Mouse (Mus musculus): Measurements from ENCODE around the gene 3300002I08Rik. TPM values are rescaled to one million over a fixed set of nuclear protein-coding genes. Genes with fewer than 3 reads are reported as not detected.
A peak's percentile ranks its signal among the peaks of the same experiment; 100 is the strongest.
"Not testable (repeated sequence)": the region's sequence is repeated elsewhere in the genome, so short reads cannot be mapped to it uniquely, and the experiment has no call there.

Gene 3300002I08Rik
- polyA plus RNA-seq (2014; fragmentation: Nextera tagmentation; extraction: Ambion mirVana): 12.9 and 14.4 TPM in 2 replicates

DNA sequence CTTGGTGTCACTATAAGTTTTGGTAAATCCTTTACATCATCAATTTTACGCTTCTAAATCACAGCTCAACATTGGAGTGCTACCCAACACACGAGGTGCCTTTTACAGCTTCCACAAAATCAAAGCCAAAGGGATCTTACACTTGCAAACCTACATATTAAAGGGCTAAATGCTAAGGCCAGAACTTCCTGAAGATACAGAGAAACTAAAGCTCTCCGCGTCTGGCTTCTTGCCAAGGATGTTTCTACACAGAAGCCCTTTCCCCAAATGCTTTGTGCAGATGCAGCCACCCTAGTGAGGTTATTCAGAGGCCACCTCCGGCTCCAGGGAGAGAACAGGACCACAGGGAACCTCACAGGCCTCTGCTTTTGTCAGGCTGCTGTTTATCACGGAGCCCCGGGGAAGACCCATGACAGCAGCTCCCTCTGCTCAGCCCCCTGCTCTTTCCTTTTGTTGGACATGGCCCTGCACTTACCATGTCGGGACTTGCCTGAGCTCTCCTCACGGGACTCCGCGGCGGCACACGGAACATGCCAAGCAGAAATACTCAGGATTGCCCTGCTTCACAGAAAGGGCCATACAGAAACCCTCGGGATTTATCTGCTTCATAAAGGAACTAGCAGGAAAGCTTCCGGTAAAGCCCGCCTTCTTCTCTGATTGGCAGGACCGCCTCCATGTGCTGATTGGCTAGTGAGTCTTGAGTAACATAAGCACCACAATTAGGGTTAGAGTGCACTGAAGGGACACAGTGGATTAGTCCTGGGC lies at the start of gene 3300002I08Rik:
Gene 3300002I08Rik (minus strand): TSS at position 653 of the 765 bp plus-strand sequence.
- peak within 1 kb of the TSS; percentile 67; the same call in 1 of the 2 replicates for H3K27ac ChIP-seq (ENCODE audit: low read depth, low read length)
- ATAC-seq (ENCODE audit: low FRiP score): peak; percentile 100

DNA sequence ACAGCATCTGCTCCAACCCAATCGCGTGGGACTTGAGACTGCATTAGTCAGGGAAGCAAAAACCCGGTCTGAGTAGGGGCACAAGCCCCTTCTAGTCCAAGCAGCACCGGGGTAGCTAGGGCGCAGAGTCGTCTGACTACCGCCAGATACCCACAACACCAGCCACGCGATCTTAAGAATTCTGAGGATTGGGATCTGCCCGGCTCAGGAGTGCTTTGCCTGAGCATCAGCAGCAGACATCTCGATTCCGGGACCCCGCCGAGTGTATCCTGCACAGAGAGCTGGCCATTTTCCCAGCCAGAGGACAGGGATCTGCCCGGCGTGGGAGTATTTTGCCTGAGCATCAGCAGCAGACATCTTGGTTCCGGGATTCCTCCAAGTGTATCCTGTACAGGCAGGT lies 49.6 kb upstream of the 3300002I08Rik start:
- not testable (repeated sequence) for H3K36me3 ChIP-seq (ENCODE audit: control insufficient read depth, insufficient read depth, low read length); H3K4me3 ChIP-seq (ENCODE audit: low read depth, low read length); ATAC-seq (ENCODE audit: low FRiP score); DNase-seq (ENCODE audit: low spot score); H3K4me1 ChIP-seq (replicated peaks; ENCODE audit: control insufficient read depth, insufficient read depth, low read length); H3K27ac ChIP-seq (ENCODE audit: low read depth, low read length); H3K4me2 ChIP-seq (replicated peaks; ENCODE audit: low read depth, low read length); H3K27me3 ChIP-seq (ENCODE audit: control insufficient read depth, insufficient read depth, low read length); H3K9me3 ChIP-seq (ENCODE audit: control insufficient read depth, low read length); H3K9ac ChIP-seq (ENCODE audit: low read depth, low read length)
- 87% methylated on average over 17 of the region's 17 CpGs for WGBS

More for the DNA sequence above, at the start of gene 3300002I08Rik:
- Histone ChIP-seq H3K4me2 (replicated peaks; ENCODE audit: low read depth, low read length) (peak within 1 kb of the TSS; percentile 42), H3K4me3 (ENCODE audit: low read depth, low read length) (peak within 1 kb of the TSS; percentile 50), H3K9ac (ENCODE audit: low read depth, low read length) (peak within 1 kb of the TSS; percentile 67)
- H3K36me3 ChIP-seq (ENCODE audit: control insufficient read depth, insufficient read depth, low read length); H3K4me1 ChIP-seq (replicated peaks; ENCODE audit: control insufficient read depth, insufficient read depth, low read length); H3K27me3 ChIP-seq (ENCODE audit: control insufficient read depth, insufficient read depth, low read length); H3K9me3 ChIP-seq (ENCODE audit: control insufficient read depth, low read length): not testable (repeated sequence)
- DNase-seq (ENCODE audit: low spot score): peak; percentile 84
- 0% methylated on average over 16 of the region's 17 CpGs for WGBS

DNA sequence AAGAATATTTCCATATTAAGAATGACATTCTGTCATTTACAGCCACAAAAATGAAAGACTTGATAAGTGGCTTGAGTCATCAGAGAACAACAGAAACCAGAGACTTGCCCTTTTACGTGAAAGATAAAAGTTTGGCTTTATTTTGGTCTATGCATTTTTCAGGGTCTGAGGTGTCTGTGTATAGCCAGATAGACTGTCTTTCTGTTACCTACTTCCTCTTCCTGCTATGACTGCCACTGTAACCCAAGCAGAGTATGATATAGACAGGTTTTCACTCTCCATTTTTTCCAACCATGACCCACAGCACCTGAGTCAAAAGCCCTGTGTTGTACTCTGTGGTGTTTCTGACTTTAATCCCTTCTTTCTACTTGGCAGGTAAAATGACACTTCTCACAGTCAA lies 27.6 kb upstream of the 3300002I08Rik start:
- DNase-seq (ENCODE audit: low spot score): no peak
- H3K9me3 ChIP-seq (ENCODE audit: control insufficient read depth, low read length): no peaks in the 10 kb centered on the region
- no peak overlapping the region for H3K9ac ChIP-seq (ENCODE audit: low read depth, low read length)
- H3K36me3 ChIP-seq (ENCODE audit: control insufficient read depth, insufficient read depth, low read length): no peaks in the 10 kb centered on the region
- H3K4me2 ChIP-seq (replicated peaks; ENCODE audit: low read depth, low read length): no peak overlapping the region
- no peak for ATAC-seq (ENCODE audit: low FRiP score)
- H3K4me1 ChIP-seq (replicated peaks; ENCODE audit: control insufficient read depth, insufficient read depth, low read length): no peaks in the 10 kb centered on the region
- H3K27ac ChIP-seq (ENCODE audit: low read depth, low read length): no peak overlapping the region
- H3K27me3 ChIP-seq (ENCODE audit: control insufficient read depth, insufficient read depth, low read length): no peaks in the 10 kb centered on the region
- no peak overlapping the region for H3K4me3 ChIP-seq (ENCODE audit: low read depth, low read length)
- WGBS: 90% methylated on average over 1 of the region's 1 CpGs

DNA sequence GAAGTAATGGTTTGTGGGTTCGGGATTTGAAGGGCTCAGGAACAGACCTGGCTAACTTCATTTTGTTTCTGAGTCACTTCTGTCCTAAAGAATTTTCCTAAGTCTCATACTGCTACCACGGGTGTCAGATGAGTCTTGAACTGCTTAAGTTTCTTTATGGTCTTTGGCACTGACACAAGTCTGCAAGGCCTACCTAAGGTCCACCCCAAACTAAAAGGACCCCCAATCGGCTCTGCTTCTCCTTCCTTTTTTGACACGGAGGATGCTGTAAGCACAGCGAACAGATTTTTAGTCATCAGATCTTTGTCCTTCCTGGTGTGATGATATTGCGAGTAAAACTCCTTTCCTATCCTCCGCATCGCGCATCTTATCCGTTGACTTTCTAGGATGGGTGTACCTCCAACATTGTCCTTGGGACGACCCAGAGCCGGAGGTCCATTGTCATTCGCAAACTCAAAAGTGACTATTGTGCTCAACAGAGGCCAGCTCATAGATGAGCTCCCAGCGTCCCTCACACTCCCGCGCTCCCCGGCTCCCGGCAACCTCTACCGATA lies 23.1 kb upstream of the 3300002I08Rik start:
- H3K4me1 ChIP-seq (replicated peaks; ENCODE audit: control insufficient read depth, insufficient read depth, low read length); ATAC-seq (ENCODE audit: low FRiP score); DNase-seq (ENCODE audit: low spot score); H3K9me3 ChIP-seq (ENCODE audit: control insufficient read depth, low read length); H3K27ac ChIP-seq (ENCODE audit: low read depth, low read length); H3K9ac ChIP-seq (ENCODE audit: low read depth, low read length); H3K27me3 ChIP-seq (ENCODE audit: control insufficient read depth, insufficient read depth, low read length); H3K4me2 ChIP-seq (replicated peaks; ENCODE audit: low read depth, low read length); H3K36me3 ChIP-seq (ENCODE audit: control insufficient read depth, insufficient read depth, low read length); H3K4me3 ChIP-seq (ENCODE audit: low read depth, low read length): not testable (repeated sequence)
- 95% methylated on average over 18 of the region's 19 CpGs for WGBS

DNA sequence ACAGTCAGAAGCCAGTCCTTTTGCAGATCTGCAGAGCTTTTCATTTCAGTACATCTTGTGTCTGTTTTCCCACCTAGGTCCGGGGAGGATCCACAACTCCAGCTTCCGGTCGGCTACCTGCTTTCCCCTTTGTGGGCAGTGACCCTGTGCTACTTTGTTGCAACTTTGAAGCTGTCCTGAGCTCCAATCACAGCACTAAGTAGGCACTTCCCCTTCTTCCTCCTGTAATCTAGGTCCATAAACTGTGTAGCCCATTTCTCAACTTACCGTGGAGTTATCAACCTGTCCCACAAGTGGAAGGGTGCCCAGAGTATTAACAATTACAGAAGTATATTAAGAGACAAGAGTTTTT lies 289 bp upstream of the 3300002I08Rik start:
- no peak for DNase-seq (ENCODE audit: low spot score)
- Histone ChIP-seq H3K4me3 (ENCODE audit: low read depth, low read length) (peak overlapping the region; percentile 50), H3K4me2 (replicated peaks; ENCODE audit: low read depth, low read length) (peak overlapping the region; percentile 42), H3K27me3 (ENCODE audit: control insufficient read depth, insufficient read depth, low read length) (no peaks in the 10 kb centered on the region), H3K4me1 (replicated peaks; ENCODE audit: control insufficient read depth, insufficient read depth, low read length) (no peaks in the 10 kb centered on the region), H3K9me3 (ENCODE audit: control insufficient read depth, low read length) (no peaks in the 10 kb centered on the region), H3K36me3 (ENCODE audit: control insufficient read depth, insufficient read depth, low read length) (no peaks in the 10 kb centered on the region), H3K9ac (ENCODE audit: low read depth, low read length) (0 out of 2 replicates have a peak overlapping the region, but pooled peaks have one; percentile 27), H3K27ac (ENCODE audit: low read depth, low read length) (no peak overlapping the region)
- WGBS: 19% methylated on average over 4 of the region's 4 CpGs
- no peak; the same call in 1 of the 2 replicates for ATAC-seq (ENCODE audit: low FRiP score)

DNA sequence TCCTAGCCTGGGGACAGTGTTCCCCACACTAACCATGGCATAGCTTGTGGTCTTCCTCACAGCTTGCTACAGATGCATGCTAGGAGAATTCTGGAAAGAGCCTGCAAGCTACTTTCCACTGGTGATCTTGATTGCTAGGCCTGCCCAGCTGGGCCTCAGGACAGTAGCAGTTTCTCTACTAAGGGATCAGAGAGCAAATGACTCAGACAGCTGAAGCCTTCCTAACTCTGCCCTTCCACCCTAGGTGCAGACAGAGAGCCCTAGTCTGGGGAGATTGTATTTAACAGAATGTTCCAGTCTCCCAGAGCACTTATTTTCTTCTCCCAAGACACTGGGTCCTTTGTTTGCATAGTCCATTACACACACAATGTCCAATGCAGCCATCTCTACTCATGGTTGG lies 5.4 kb downstream of the 3300002I08Rik start:
- H3K4me1 ChIP-seq (replicated peaks; ENCODE audit: control insufficient read depth, insufficient read depth, low read length); H3K9me3 ChIP-seq (ENCODE audit: control insufficient read depth, low read length); DNase-seq (ENCODE audit: low spot score); ATAC-seq (ENCODE audit: low FRiP score); H3K4me2 ChIP-seq (replicated peaks; ENCODE audit: low read depth, low read length); H3K4me3 ChIP-seq (ENCODE audit: low read depth, low read length); H3K27ac ChIP-seq (ENCODE audit: low read depth, low read length); H3K36me3 ChIP-seq (ENCODE audit: control insufficient read depth, insufficient read depth, low read length); H3K27me3 ChIP-seq (ENCODE audit: control insufficient read depth, insufficient read depth, low read length); H3K9ac ChIP-seq (ENCODE audit: low read depth, low read length): not testable (repeated sequence)

DNA sequence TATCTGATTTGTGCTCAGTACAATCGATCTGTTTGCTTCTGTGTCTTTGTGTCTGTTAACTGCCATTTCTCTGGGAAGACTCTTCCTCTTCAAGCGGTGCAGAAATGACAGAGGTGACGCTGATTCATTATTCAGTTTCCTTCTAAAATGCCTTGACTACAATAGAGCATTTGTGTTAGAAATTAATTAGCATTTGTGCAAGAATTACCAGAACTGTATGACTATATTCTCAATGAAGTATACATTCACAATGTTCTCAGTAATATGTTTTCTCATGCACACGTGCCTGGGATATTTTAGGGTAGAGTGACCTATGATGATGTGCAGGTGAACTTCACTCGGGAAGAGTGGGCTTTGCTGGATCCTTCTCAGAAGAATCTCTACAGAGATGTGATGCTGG lies 39.2 kb downstream of the 3300002I08Rik start, which contains the start of gene Gm10130:
Gene Gm10130 (plus strand): TSS at position 301 of the 400 bp plus-strand sequence.
- WGBS: 96% methylated on average over 5 of the region's 5 CpGs
- no peak within 1 kb of the TSS for H3K4me3 ChIP-seq (ENCODE audit: low read depth, low read length)

DNA sequence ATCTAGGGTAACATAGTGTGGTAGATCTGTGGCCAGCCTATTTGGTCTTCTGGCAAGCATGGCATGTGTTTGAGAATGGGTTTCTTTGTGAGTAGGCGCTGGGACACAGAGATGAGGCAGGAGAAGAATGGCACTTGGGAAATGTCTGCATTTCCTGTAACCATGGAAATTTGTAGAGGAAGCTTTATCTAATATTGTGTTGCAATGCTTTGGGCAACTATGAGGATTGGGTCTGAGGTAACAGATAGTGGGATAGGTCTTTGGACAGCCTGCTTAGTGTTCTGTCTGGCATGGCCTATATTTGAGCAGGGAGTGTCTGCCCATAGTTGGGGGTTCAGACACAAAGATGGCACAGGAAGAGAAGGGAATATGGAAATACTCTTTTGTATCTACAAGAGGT lies 43.6 kb downstream of the 3300002I08Rik start:
- peaks cover 5% of the 10 kb centered on the region for H3K9me3 ChIP-seq (ENCODE audit: control insufficient read depth, low read length)
- 91% methylated on average over 1 of the region's 1 CpGs for WGBS

More for the DNA sequence above, 39.2 kb downstream of the 3300002I08Rik start, which contains the start of gene Gm10130:
- no peak for ATAC-seq (ENCODE audit: low FRiP score)
- no peak within 1 kb of the TSS for H3K9ac ChIP-seq (ENCODE audit: low read depth, low read length)
- no peak within 1 kb of the TSS for H3K4me2 ChIP-seq (replicated peaks; ENCODE audit: low read depth, low read length)
- no peaks in the 10 kb centered on the region for H3K27me3 ChIP-seq (ENCODE audit: control insufficient read depth, insufficient read depth, low read length)
- H3K36me3 ChIP-seq (ENCODE audit: control insufficient read depth, insufficient read depth, low read length): peaks cover 4% of the 10 kb centered on the region; the same call in 1 of the 2 replicates
- no peak within 1 kb of the TSS for H3K27ac ChIP-seq (ENCODE audit: low read depth, low read length)
- H3K9me3 ChIP-seq (ENCODE audit: control insufficient read depth, low read length): peaks cover 5% of the 10 kb centered on the region; the same call in 1 of the 2 replicates
- H3K4me1 ChIP-seq (replicated peaks; ENCODE audit: control insufficient read depth, insufficient read depth, low read length): no peaks in the 10 kb centered on the region
- no peak for DNase-seq (ENCODE audit: low spot score)

DNA sequence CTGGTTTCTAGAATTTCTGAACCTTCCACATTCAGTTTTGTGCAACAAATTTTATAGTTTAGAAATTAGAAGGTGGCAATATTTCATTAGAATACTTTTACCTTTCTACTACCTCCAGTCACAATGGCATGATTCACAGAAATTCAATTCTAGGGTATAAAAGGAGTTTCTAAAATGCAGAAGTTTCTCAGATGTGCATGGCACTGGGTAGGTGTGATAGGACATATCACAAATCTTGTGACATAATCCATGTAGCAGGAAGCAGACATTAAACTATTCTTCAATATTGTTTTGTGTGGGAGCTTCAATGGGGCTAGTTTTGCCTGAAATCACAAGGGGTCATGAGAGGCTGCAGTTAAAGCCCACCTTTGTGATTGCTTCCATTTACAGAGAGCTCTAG lies 46.4 kb downstream of the 3300002I08Rik start:
- H3K27me3 ChIP-seq (ENCODE audit: control insufficient read depth, insufficient read depth, low read length): no peaks in the 10 kb centered on the region
- ATAC-seq (ENCODE audit: low FRiP score) (no peak), DNase-seq (ENCODE audit: low spot score) (no peak)
- H3K36me3 ChIP-seq (ENCODE audit: control insufficient read depth, insufficient read depth, low read length): 0 out of 2 replicates have a peak, but pooled peaks cover 2% of the 10 kb centered on the region
- peaks cover 5% of the 10 kb centered on the region for H3K9me3 ChIP-seq (ENCODE audit: control insufficient read depth, low read length)
- H3K9ac ChIP-seq (ENCODE audit: low read depth, low read length): no peak overlapping the region
- H3K4me1 ChIP-seq (replicated peaks; ENCODE audit: control insufficient read depth, insufficient read depth, low read length): no peaks in the 10 kb centered on the region
- no peak overlapping the region for H3K4me3 ChIP-seq (ENCODE audit: low read depth, low read length)
- no peak overlapping the region for H3K4me2 ChIP-seq (replicated peaks; ENCODE audit: low read depth, low read length)
- H3K27ac ChIP-seq (ENCODE audit: low read depth, low read length): no peak overlapping the region

More for the DNA sequence above, 43.6 kb downstream of the 3300002I08Rik start:
- H3K9ac ChIP-seq (ENCODE audit: low read depth, low read length): no peak overlapping the region
- no peak overlapping the region for H3K4me3 ChIP-seq (ENCODE audit: low read depth, low read length)
- no peak overlapping the region for H3K4me2 ChIP-seq (replicated peaks; ENCODE audit: low read depth, low read length)
- ATAC-seq (ENCODE audit: low FRiP score): no peak
- no peak for DNase-seq (ENCODE audit: low spot score)
- H3K36me3 ChIP-seq (ENCODE audit: control insufficient read depth, insufficient read depth, low read length): 0 out of 2 replicates have a peak, but pooled peaks cover 2% of the 10 kb centered on the region
- no peaks in the 10 kb centered on the region for H3K4me1 ChIP-seq (replicated peaks; ENCODE audit: control insufficient read depth, insufficient read depth, low read length)
- H3K27me3 ChIP-seq (ENCODE audit: control insufficient read depth, insufficient read depth, low read length): no peaks in the 10 kb centered on the region
- no peak overlapping the region for H3K27ac ChIP-seq (ENCODE audit: low read depth, low read length)
